Mouse (Mus musculus): ENCODE data around the gene Ndufv3. TPM values are rescaled to one million over a fixed set of nuclear protein-coding genes. Genes with fewer than 3 reads are reported as not detected.
A peak's percentile ranks its signal among the peaks of the same experiment; 100 is the strongest.

Gene Ndufv3
- total and polyA plus RNA-seq, 3 experiments = 158 to 1,046 (median 189) TPM

DNA sequence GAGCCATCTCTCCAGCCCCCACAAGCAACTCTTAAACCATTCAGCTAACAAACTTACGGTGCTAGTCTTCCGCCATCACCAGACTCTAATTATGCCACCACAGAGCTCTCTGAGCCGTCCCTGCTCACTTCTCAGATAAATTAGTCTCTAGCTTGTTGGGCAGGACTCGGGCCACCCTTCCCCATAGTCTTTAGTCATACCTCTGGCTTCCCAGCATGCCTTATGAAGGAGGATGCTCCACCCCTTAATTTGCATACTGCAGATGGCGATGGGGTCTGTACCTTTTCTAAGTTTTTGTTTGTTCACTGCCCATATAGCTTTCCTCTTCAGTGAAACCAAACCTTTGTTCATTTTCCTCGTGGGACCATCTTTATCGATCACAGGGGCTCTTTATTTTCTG is 41.3 kb upstream of the Ndufv3 start:
- no peaks in the 10 kb centered on the region for H3K9me3 ChIP-seq (replicated peaks; ENCODE audit: insufficient read depth, low read length)
- peak overlapping the region in 1 of 2 experiments; percentile 15; a peak in 1 of 4 replicates for H3K4me3 ChIP-seq (ENCODE audit: control insufficient read depth in 1 of 2, insufficient read depth in 1 of 2, low read depth in 2 of 2, low read length in 2 of 2)
- no peak for TF ChIP-seq ELF1 (IDR thresholded peaks at IDR 0.05; ENCODE audit: low read depth, low read length)
- TF ChIP-seq E2F4 (IDR thresholded peaks at IDR 0.05; ENCODE audit: borderline replicate concordance, low read depth, low read length) = no peak
- TF ChIP-seq MYB (IDR thresholded peaks at IDR 0.05; ENCODE audit: low read depth, low read length) = no peak
- no peak for TF ChIP-seq UBTF (IDR thresholded peaks at IDR 0.05; ENCODE audit: borderline replicate concordance, insufficient read depth, low read depth, low read length)
- no peak for TF ChIP-seq EP300 (IDR thresholded peaks at IDR 0.05; ENCODE audit: low read depth in 1 of 2, low read length in 2 of 2)
- no peak for TF ChIP-seq POLR2AphosphoS5 (IDR thresholded peaks at IDR 0.05; ENCODE audit: borderline replicate concordance, low read depth, low read length)
- TF ChIP-seq JUND (IDR thresholded peaks at IDR 0.05; ENCODE audit: low read depth, low read length) = no peak
- TF ChIP-seq TBP (IDR thresholded peaks at IDR 0.05; ENCODE audit: low read depth, low read length) = peak; percentile 79
- no peak for TF ChIP-seq RAD21 (IDR thresholded peaks at IDR 0.05; ENCODE audit: low read depth, low read length)
- no peak for TF ChIP-seq HCFC1 (IDR thresholded peaks at IDR 0.05; ENCODE audit: low read depth, low read length)
- no peak for TF ChIP-seq ZC3H11A (IDR thresholded peaks at IDR 0.05; ENCODE audit: low read depth, low read length)
- peak in 1 of 2 experiments; percentile 43; a peak in 1 of 4 replicates for TF ChIP-seq POLR2A (IDR thresholded peaks at IDR 0.05; ENCODE audit: control insufficient read depth in 1 of 2, insufficient read depth in 1 of 2, low read depth in 1 of 2, low read length in 2 of 2, poor library complexity in 1 of 2)
- no peak for TF ChIP-seq CTCF (IDR thresholded peaks at IDR 0.05 in 2 of 3, conservative IDR thresholded peaks at IDR 0.05 in 1 of 3; ENCODE audit: control insufficient read depth in 1 of 3, insufficient read depth in 1 of 3, low read depth in 2 of 3, low read length in 3 of 3, poor library complexity in 1 of 3, severe bottlenecking in 1 of 3)
- no peak for TF ChIP-seq MXI1 (IDR thresholded peaks at IDR 0.05; ENCODE audit: low read depth, low read length)
- no peak for TF ChIP-seq CHD1 (IDR thresholded peaks at IDR 0.05; ENCODE audit: low read depth, low read length)
- no peak for TF ChIP-seq MEF2A (IDR thresholded peaks at IDR 0.05; ENCODE audit: extremely low read depth, insufficient replicate concordance, low read depth, low read length, poor library complexity, severe bottlenecking)
- TF ChIP-seq GABPA (IDR thresholded peaks at IDR 0.05; ENCODE audit: low read depth, low read length) = no peak
- H3K36me3 ChIP-seq (ENCODE audit: control insufficient read depth in 1 of 2, insufficient read depth in 2 of 2, low read length in 2 of 2) = no peaks in the 10 kb centered on the region; a peak in 1 of 4 replicates
- H3K79me2 ChIP-seq (ENCODE audit: control insufficient read depth, insufficient read depth, low read length, poor library complexity) = no peaks in the 10 kb centered on the region
- peak overlapping the region; percentile 37 for H3K9ac ChIP-seq (ENCODE audit: control insufficient read depth, low read depth, low read length, poor library complexity, severe bottlenecking)
- DNase-seq (ENCODE audit: low read depth, low spot score) = peak; percentile 66
- peaks cover 11 to 13% of the 10 kb centered on the region in 2 experiments for H3K27me3 ChIP-seq (ENCODE audit: control insufficient read depth in 1 of 2, insufficient read depth in 2 of 2, low read length in 2 of 2)
- H3K27ac ChIP-seq (ENCODE audit: control insufficient read depth, low read depth, low read length) = no peak overlapping the region
- H3K4me1 ChIP-seq (ENCODE audit: control insufficient read depth in 1 of 2, insufficient read depth in 2 of 2, low read length in 2 of 2) = peaks cover 0 to 3% of the 10 kb centered on the region in 2 experiments; a peak in 1 of 4 replicates

DNA sequence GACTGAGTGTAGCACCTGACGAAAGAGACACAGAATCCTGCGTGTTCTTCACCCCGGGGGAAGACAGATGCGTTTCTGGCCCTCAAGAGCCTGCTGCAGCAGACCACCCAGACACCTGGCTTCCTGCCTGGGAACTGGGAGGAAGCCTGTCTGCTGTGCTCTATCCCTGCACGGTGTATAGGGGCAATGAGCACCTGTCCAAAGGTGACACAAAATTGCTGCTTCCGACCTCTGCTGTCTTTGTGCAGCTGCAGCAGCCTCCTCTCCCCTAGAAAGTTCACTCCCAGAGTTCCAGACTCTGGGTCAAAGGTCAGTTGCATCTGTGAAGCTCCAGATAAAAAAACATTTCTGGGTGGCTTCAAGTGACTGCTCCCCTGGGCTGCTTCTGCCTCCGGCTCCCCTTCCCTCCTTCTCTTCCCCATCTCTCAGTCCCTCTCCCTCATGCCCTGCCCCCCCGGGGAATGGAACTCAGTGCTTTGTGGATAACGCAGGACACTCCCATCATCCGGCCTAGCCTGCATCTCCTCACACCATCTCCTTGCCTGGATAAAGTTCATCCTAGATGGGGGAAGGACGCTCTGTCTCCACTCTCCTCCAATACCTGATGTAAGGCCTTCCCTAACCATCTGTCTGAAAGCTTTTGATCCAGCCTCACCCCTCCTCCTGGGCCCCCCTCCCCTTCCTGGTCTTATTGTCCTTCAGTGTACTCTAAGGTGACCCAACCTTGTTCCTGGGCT is 40.6 kb upstream of the Ndufv3 start:
- peaks cover 10 to 13% of the 10 kb centered on the region in 2 experiments for H3K27me3 ChIP-seq (ENCODE audit: control insufficient read depth in 1 of 2, insufficient read depth in 2 of 2, low read length in 2 of 2)
- H3K9me3 ChIP-seq (replicated peaks; ENCODE audit: insufficient read depth, low read length) = no peaks in the 10 kb centered on the region
- H3K27ac ChIP-seq (ENCODE audit: control insufficient read depth, low read depth, low read length) = no peak overlapping the region
- TF ChIP-seq MXI1 (IDR thresholded peaks at IDR 0.05; ENCODE audit: low read depth, low read length) (no peak), TAL1 (IDR thresholded peaks at IDR 0.05; ENCODE audit: low read length) (no peak), MEF2A (IDR thresholded peaks at IDR 0.05; ENCODE audit: extremely low read depth, insufficient replicate concordance, low read depth, low read length, poor library complexity, severe bottlenecking) (no peak), SIN3A (IDR thresholded peaks at IDR 0.05; ENCODE audit: low read length) (no peak), TCF12 (IDR thresholded peaks at IDR 0.05; ENCODE audit: low read depth, low read length) (no peak), POLR2A (IDR thresholded peaks at IDR 0.05; ENCODE audit: control insufficient read depth in 1 of 2, insufficient read depth in 1 of 2, low read depth in 1 of 2, low read length in 2 of 2, poor library complexity in 1 of 2) (no peak), RAD21 (IDR thresholded peaks at IDR 0.05; ENCODE audit: low read depth, low read length) (no peak), HCFC1 (IDR thresholded peaks at IDR 0.05; ENCODE audit: low read depth, low read length) (no peak), EP300 (IDR thresholded peaks at IDR 0.05; ENCODE audit: low read depth in 1 of 2, low read length in 2 of 2) (no peak), ETS1 (IDR thresholded peaks at IDR 0.05; ENCODE audit: low read depth, low read length) (no peak), KAT2A (conservative IDR thresholded peaks at IDR 0.05; ENCODE audit: low read depth, low read length) (no peak), ZC3H11A (IDR thresholded peaks at IDR 0.05; ENCODE audit: low read depth, low read length) (no peak)
- no peak overlapping the region for H3K4me3 ChIP-seq (ENCODE audit: control insufficient read depth in 1 of 2, insufficient read depth in 1 of 2, low read depth in 2 of 2, low read length in 2 of 2)
- no peak overlapping the region for H3K9ac ChIP-seq (ENCODE audit: control insufficient read depth, low read depth, low read length, poor library complexity, severe bottlenecking)
- H3K4me1 ChIP-seq (ENCODE audit: control insufficient read depth in 1 of 2, insufficient read depth in 2 of 2, low read length in 2 of 2) = peaks cover 0 to 3% of the 10 kb centered on the region in 2 experiments; a peak in 1 of 4 replicates
- H3K79me2 ChIP-seq (ENCODE audit: control insufficient read depth, insufficient read depth, low read length, poor library complexity) = no peaks in the 10 kb centered on the region
- no peak for DNase-seq (ENCODE audit: low read depth, low spot score)
- H3K36me3 ChIP-seq (ENCODE audit: control insufficient read depth in 1 of 2, insufficient read depth in 2 of 2, low read length in 2 of 2) = no peaks in the 10 kb centered on the region; a peak in 1 of 4 replicates

All from MEL (cell line).